Mouse (Mus musculus) yolk sac, embryonic 10.5 days (tissue): ENCODE results near the gene Sult5a1.
A peak's percentile ranks its signal among the peaks of the same experiment; 100 is the strongest.

ENCODE experiments used
- DNase-seq: peaks from one replicate; pipeline ENCODE4 v3.0.0-alpha.2; 2017; ENCODE audit warnings: low spot score

The Sult5a1 gene

DNA sequence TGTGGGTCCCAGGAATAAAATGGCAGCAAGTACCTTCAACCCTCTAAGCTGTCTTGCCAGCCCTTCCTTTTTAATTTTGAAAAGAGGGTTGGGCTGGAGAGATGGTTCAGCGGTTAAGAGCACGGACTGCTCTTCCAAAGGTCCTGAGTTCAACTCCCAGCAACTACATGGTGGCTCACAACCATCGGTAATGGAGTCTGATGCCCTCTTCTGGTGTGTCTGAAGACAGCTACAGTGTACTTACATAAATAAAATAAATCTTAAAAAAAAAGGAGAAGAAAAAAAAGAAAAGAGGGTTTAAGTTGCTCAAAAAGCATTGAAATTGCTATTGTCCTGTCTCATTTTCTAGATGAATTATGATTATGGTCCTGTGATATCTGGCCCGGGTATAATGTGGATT lies 56.9 kb downstream of the Sult5a1 start:
- no peak for DNase-seq

DNA sequence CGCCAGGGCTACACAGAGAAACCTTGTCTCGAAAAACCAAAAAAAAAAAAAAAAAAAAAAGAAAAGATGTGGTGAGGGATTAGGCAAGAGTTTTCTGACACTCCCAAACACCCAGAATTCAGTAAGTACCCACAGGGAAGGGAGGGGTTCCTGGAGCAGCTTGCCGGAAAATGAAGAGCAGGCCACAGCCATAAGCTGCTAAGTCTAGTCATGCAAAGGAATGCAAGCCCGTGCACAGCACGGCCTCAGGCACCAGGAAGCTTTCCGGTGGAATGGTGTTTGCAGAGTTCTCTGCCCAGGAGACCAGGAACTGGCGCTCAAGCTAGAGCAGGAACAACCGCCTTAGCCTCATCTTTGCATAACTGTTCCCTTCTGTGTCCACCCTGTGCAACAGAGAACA lies 57.8 kb downstream of the Sult5a1 start:
- DNase-seq: peak; percentile 27

- no peak for DNase-seq
These were observed 60.1 kb downstream of the Sult5a1 start for GRCm38 (mm10) chr8:123097786-123098584.

DNA sequence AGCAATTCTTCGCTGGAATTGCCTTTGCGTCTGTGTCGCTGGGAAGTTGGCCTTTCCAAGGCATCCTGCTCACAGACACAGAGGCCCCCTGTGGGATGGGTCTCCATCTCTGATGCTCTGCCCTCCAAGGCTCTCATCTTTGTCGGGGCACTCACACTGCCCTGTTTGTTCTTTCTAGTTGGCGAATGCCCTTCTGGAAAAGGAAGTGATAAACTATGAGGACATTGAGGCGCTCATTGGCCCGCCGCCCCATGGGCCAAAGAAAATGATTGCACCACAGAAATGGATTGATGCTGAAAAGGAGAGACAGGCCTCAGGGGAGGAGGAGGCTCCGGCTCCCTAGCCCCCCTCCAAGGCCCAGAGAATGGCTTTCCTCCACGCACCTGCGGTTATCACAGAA lies 60.9 kb downstream of the Sult5a1 start:
- no peak for DNase-seq
